Mouse (Mus musculus): ENCODE results near the gene Wwox. TPM values are rescaled to one million over a fixed set of nuclear protein-coding genes. Genes with fewer than 3 reads are reported as not detected.

The Wwox gene
- polyA plus RNA-seq, 1 experiment from 2014 or later: 16.3 TPM

- Histone ChIP-seq H3K9me3 (replicated peaks; ENCODE audit: low read length) (no peaks in the 10 kb centered on the region), H3K36me3 (ENCODE audit: insufficient read depth, low read length) (no peaks in the 10 kb centered on the region), H3K4me2 (ENCODE audit: low read length) (no peak overlapping the region), H3K27ac (no peak overlapping the region), H3K4me3 (replicated peaks; ENCODE audit: low read depth, low read length) (no peak overlapping the region), H3K4me1 (replicated peaks; ENCODE audit: insufficient read depth, low read length) (no peaks in the 10 kb centered on the region), H3K27me3 (ENCODE audit: insufficient read depth, low read length) (no peaks in the 10 kb centered on the region), H3K9ac (ENCODE audit: low read depth, low read length) (no peak overlapping the region)
- 85% methylated on average over 13 of the region's 13 CpGs for WGBS
- DNase-seq (ENCODE audit: low spot score) (no peak), ATAC-seq (replicated peaks; ENCODE audit: low FRiP score, low read depth) (no peak)
- TF ChIP-seq CTCF (IDR thresholded peaks at IDR 0.05; ENCODE audit: low read depth): no peak
These were observed 123.0 kb downstream of the Wwox start for GRCm38 (mm10) chr8:114562486-114562885.

GRCm38 (mm10) chr8:114563361-114563760 is 123.9 kb downstream of the Wwox start:
- H3K27me3 ChIP-seq (ENCODE audit: insufficient read depth, low read length): no peaks in the 10 kb centered on the region
- no peaks in the 10 kb centered on the region for H3K9me3 ChIP-seq (replicated peaks; ENCODE audit: low read length)
- no peak for ATAC-seq (replicated peaks; ENCODE audit: low FRiP score, low read depth)
- no peak overlapping the region for H3K4me2 ChIP-seq (ENCODE audit: low read length)
- H3K4me1 ChIP-seq (replicated peaks; ENCODE audit: insufficient read depth, low read length): no peaks in the 10 kb centered on the region
- H3K27ac ChIP-seq: no peak overlapping the region
- H3K9ac ChIP-seq (ENCODE audit: low read depth, low read length): no peak overlapping the region
- H3K36me3 ChIP-seq (ENCODE audit: insufficient read depth, low read length): no peaks in the 10 kb centered on the region
- TF ChIP-seq CTCF (IDR thresholded peaks at IDR 0.05; ENCODE audit: low read depth): no peak
- WGBS: 76% methylated on average over 7 of the region's 7 CpGs
- DNase-seq (ENCODE audit: low spot score): no peak
- no peak overlapping the region for H3K4me3 ChIP-seq (replicated peaks; ENCODE audit: low read depth, low read length)

- Histone ChIP-seq H3K4me1 (replicated peaks; ENCODE audit: insufficient read depth, low read length) (no peaks in the 10 kb centered on the region), H3K9me3 (replicated peaks; ENCODE audit: low read length) (no peaks in the 10 kb centered on the region), H3K9ac (ENCODE audit: low read depth, low read length) (no peak overlapping the region), H3K4me3 (replicated peaks; ENCODE audit: low read depth, low read length) (no peak overlapping the region), H3K27ac (no peak overlapping the region), H3K27me3 (ENCODE audit: insufficient read depth, low read length) (no peaks in the 10 kb centered on the region), H3K36me3 (ENCODE audit: insufficient read depth, low read length) (no peaks in the 10 kb centered on the region), H3K4me2 (ENCODE audit: low read length) (no peak overlapping the region)
- no peak; the same call in 1 of the 2 replicates for ATAC-seq (replicated peaks; ENCODE audit: low FRiP score, low read depth)
- no peak for DNase-seq (ENCODE audit: low spot score)
- TF ChIP-seq CTCF (IDR thresholded peaks at IDR 0.05; ENCODE audit: low read depth): no peak
- WGBS: 56% methylated on average over 6 of the region's 6 CpGs
These were observed 124.6 kb downstream of the Wwox start for GRCm38 (mm10) chr8:114564036-114564435.

- Histone ChIP-seq H3K4me3 (replicated peaks; ENCODE audit: low read depth, low read length) (no peak overlapping the region), H3K36me3 (ENCODE audit: insufficient read depth, low read length) (no peaks in the 10 kb centered on the region), H3K9me3 (replicated peaks; ENCODE audit: low read length) (0 out of 2 replicates have a peak, but pooled peaks cover 3% of the 10 kb centered on the region), H3K4me2 (ENCODE audit: low read length) (no peak overlapping the region), H3K4me1 (replicated peaks; ENCODE audit: insufficient read depth, low read length) (peaks cover 5% of the 10 kb centered on the region; the same call in 1 of the 2 replicates), H3K27ac (no peak overlapping the region), H3K27me3 (ENCODE audit: insufficient read depth, low read length) (no peaks in the 10 kb centered on the region), H3K9ac (ENCODE audit: low read depth, low read length) (no peak overlapping the region)
- 36% methylated on average over 16 of the region's 16 CpGs for WGBS
- no peak for TF ChIP-seq CTCF (IDR thresholded peaks at IDR 0.05; ENCODE audit: low read depth)
- DNase-seq (ENCODE audit: low spot score) (no peak), ATAC-seq (replicated peaks; ENCODE audit: low FRiP score, low read depth) (0 out of 2 replicates have a peak, but pooled peaks have one; percentile 17)
These were observed 129.2 kb downstream of the Wwox start for GRCm38 (mm10) chr8:114568531-114569166.

GRCm38 (mm10) chr8:114573014-114573746 is 133.7 kb downstream of the Wwox start:
- Histone ChIP-seq H3K4me1 (replicated peaks; ENCODE audit: insufficient read depth, low read length) (peaks cover 5% of the 10 kb centered on the region; the same call in 1 of the 2 replicates), H3K27me3 (ENCODE audit: insufficient read depth, low read length) (no peaks in the 10 kb centered on the region), H3K4me2 (ENCODE audit: low read length) (no peak overlapping the region), H3K9ac (ENCODE audit: low read depth, low read length) (no peak overlapping the region), H3K4me3 (replicated peaks; ENCODE audit: low read depth, low read length) (no peak overlapping the region), H3K36me3 (ENCODE audit: insufficient read depth, low read length) (no peaks in the 10 kb centered on the region), H3K27ac (no peak overlapping the region), H3K9me3 (replicated peaks; ENCODE audit: low read length) (0 out of 2 replicates have a peak, but pooled peaks cover 3% of the 10 kb centered on the region)
- TF ChIP-seq CTCF (IDR thresholded peaks at IDR 0.05; ENCODE audit: low read depth): no peak
- DNase-seq (ENCODE audit: low spot score): no peak
- ATAC-seq (replicated peaks; ENCODE audit: low FRiP score, low read depth): no peak
- 59% methylated on average over 4 of the region's 4 CpGs for WGBS

GRCm38 (mm10) chr8:114573747-114574093 is 134.3 kb downstream of the Wwox start:
- no peak for ATAC-seq (replicated peaks; ENCODE audit: low FRiP score, low read depth)
- no peak overlapping the region for H3K9ac ChIP-seq (ENCODE audit: low read depth, low read length)
- no peak overlapping the region for H3K4me2 ChIP-seq (ENCODE audit: low read length)
- 0 out of 2 replicates have a peak, but pooled peaks cover 3% of the 10 kb centered on the region for H3K9me3 ChIP-seq (replicated peaks; ENCODE audit: low read length)
- H3K4me3 ChIP-seq (replicated peaks; ENCODE audit: low read depth, low read length): no peak overlapping the region
- peaks cover 5% of the 10 kb centered on the region; the same call in 1 of the 2 replicates for H3K4me1 ChIP-seq (replicated peaks; ENCODE audit: insufficient read depth, low read length)
- H3K27ac ChIP-seq: no peak overlapping the region
- TF ChIP-seq CTCF (IDR thresholded peaks at IDR 0.05; ENCODE audit: low read depth): no peak
- WGBS: 75% methylated on average over 8 of the region's 8 CpGs
- DNase-seq (ENCODE audit: low spot score): no peak
- no peaks in the 10 kb centered on the region for H3K27me3 ChIP-seq (ENCODE audit: insufficient read depth, low read length)
- H3K36me3 ChIP-seq (ENCODE audit: insufficient read depth, low read length): no peaks in the 10 kb centered on the region

Measured in kidney, postnatal 0 days (tissue).